Mouse (Mus musculus) E14TG2a.4 (cell line): ENCODE data around the gene Polr3gl.

Experiments
- CTCF ChIP-seq: conservative IDR thresholded peaks from 2 replicates; pipeline ENCODE4 v1.5.1; 2014; ENCODE audit warnings: low read length
- NANOG ChIP-seq: IDR thresholded peaks from 2 replicates; pipeline ENCODE4 v1.6.1; 2014; ENCODE audit warnings: borderline replicate concordance, low read length, mixed read lengths
- POU5F1 ChIP-seq: IDR thresholded peaks from 2 replicates; pipeline ENCODE4 v1.6.1; 2014; ENCODE audit warnings: low read length, borderline replicate concordance

GRCm38 (mm10) chr3:96596228-96596707 is 2.3 kb upstream of the Polr3gl start, which contains the start of gene Ankrd34a:
- no peak for TF ChIP-seq CTCF
- no peak for TF ChIP-seq NANOG
- no peak for TF ChIP-seq POU5F1
